Mouse (Mus musculus) forebrain, embryonic 12.5 days (tissue): ENCODE results near the gene Lgals4. TPM values are rescaled to one million over a fixed set of nuclear protein-coding genes. Genes with fewer than 3 reads are reported as not detected.

ENCODE experiments used
- ATAC-seq: fragments of 200-750 bp; cut with Nextera tagmentation; 2 replicates; pipeline ENCODE4 v1.8.0; 2017; ENCODE audit warnings: moderate TSS enrichment; ENCODE audit not compliant: low FRiP score
- H3K27ac ChIP-seq: fragments of 300-500 bp; sonication (generic); 2 replicates; pipeline ENCODE4 v1.5.1; 2016; ENCODE audit warnings: mild to moderate bottlenecking
- H3K27me3 ChIP-seq: fragments of 300-500 bp; sonication (generic); 2 replicates; pipeline ENCODE4 v1.6.1; 2016; ENCODE audit warnings: mild to moderate bottlenecking
- H3K36me3 ChIP-seq: fragments of 300-500 bp; sonication (generic); replicated peaks from 2 replicates; pipeline ENCODE4 v1.6.1; 2016; ENCODE audit warnings: mild to moderate bottlenecking
- H3K4me1 ChIP-seq: fragments of 300-500 bp; sonication (generic); 2 replicates; pipeline ENCODE4 v1.6.1; 2016
- H3K4me2 ChIP-seq: fragments of 300-500 bp; sonication (generic); 2 replicates; pipeline ENCODE4 v1.6.1; 2016; ENCODE audit warnings: mild to moderate bottlenecking, moderate library complexity
- H3K4me3 ChIP-seq: fragments of 300-500 bp; sonication (generic); replicated peaks from 2 replicates; pipeline ENCODE4 v1.5.1; 2016; ENCODE audit warnings: mild to moderate bottlenecking
- H3K9ac ChIP-seq: fragments of 300-500 bp; sonication (generic); 2 replicates; pipeline ENCODE4 v1.6.1; 2016; ENCODE audit warnings: mild to moderate bottlenecking
- H3K9me3 ChIP-seq: fragments of 300-500 bp; sonication (generic); 2 replicates; pipeline ENCODE4 v1.6.1; 2016
- WGBS: fragments of 180-500 bp; shearing (Covaris S2); methylation state at CpG from one replicate; pipeline ENCODE4 v1.1.7; 2016; 5-methylcytosine and 5-hydroxymethylcytosine counted together
- polyA plus RNA-seq: library from polyadenylated mRNA; unstranded; fragments of >200 nt; fragmentation: Nextera tagmentation; extraction: Ambion mirVana; gene quantifications from 2 replicates; pipeline ENCODE4 v1.2.1, GENCODE M21; 2016

The Lgals4 gene
- 1.7 and 2.8 TPM in 2 replicates for polyA plus RNA-seq

DNA sequence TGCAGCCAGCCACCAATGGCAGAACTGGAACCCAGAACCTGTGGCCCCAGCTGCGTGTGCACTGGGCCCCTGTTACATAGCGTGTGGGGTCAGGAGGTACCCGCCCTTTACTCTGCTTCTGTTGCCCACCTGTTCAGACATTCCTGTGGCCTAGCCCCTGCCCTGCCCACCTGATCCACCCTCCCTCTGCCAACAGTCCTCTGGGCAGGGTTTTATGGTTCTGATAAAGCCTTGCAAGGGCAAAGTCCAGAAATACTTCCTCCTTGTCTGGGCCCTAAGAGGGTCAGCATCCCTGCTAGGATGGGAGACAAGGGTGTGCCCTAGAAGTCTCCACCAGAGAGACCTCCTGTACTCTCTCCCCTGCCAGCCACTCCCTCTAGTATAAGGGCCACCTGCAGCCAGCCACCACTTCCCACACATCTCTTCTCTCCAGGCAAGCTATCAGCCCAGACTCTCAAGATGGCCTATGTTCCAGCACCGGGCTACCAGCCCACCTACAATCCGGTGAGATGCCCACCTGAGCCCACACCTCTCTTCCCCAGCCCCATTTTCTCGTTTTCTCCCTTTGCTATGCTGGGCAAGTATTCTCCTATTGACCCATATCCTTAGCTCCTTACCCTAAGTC, at the start of gene Lgals4:
Gene Lgals4, plus strand, starts transcription at position 132 of the 625 bp plus-strand sequence.
- H3K27me3 ChIP-seq, result no peaks in the 10 kb centered on the region
- WGBS, result 85% methylated on average over 6 of the region's 6 CpGs
- H3K36me3 ChIP-seq, result peaks cover 26% of the 10 kb centered on the region
- no peaks in the 10 kb centered on the region for H3K9me3 ChIP-seq
- no peaks in the 10 kb centered on the region for H3K4me1 ChIP-seq
- no peak within 1 kb of the TSS for H3K9ac ChIP-seq
- no peak within 1 kb of the TSS for H3K27ac ChIP-seq
- H3K4me3 ChIP-seq, result no peak within 1 kb of the TSS
- no peak for ATAC-seq
- H3K4me2 ChIP-seq, result no peak within 1 kb of the TSS

DNA sequence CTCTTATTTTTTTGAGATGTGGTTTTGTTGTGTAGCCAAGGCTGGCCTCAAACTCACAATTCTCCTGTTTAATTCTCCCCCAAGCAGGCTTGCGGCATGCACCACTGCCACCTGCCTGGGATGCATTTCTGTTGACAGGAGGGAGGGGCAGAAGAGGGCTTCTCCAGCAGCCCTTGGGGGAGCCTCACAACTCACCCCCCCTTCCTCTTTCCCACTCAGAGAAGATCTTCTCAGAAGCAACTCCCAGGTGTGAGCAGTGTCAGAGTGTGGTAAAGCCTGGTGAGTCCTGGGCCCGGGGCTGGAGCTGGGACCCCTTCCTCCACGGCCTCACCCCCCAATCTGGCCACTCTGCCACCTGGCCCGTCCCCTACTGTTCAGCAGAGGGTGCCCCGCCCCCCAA, 48.5 kb upstream of the Lgals4 start:
- Histone ChIP-seq H3K9me3 (no peaks in the 10 kb centered on the region), H3K4me2 (no peak overlapping the region), H3K4me1 (peaks cover 2% of the 10 kb centered on the region; the same call in 1 of the 2 replicates), H3K4me3 (no peak overlapping the region), H3K27ac (no peak overlapping the region), H3K36me3 (peaks cover 29% of the 10 kb centered on the region), H3K9ac (no peak overlapping the region), H3K27me3 (no peaks in the 10 kb centered on the region)
- ATAC-seq, result no peak
- WGBS, result 80% methylated on average over 5 of the region's 5 CpGs

DNA sequence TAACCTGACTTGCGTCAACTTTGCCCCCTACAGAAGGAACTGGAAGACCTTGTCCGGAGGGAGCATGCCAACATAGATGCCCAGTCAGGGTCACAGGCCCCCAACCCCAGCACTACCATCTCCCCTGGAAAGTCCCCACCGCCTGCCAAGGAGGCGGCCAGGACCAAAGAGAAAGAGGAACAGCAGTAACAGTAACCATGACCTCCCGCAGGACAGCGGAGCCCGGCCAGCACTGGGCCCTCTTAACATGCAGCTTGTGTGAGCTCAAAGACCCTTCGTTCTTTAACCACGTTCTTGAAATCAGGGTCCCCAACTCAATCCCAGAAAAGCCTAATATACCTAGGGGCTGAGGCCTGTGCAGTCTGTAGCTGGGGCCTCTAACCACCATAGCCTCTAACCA, 45.8 kb upstream of the Lgals4 start:
- Histone ChIP-seq H3K4me1 (no peaks in the 10 kb centered on the region), H3K4me2 (no peak overlapping the region), H3K27ac (no peak overlapping the region), H3K27me3 (no peaks in the 10 kb centered on the region), H3K9ac (no peak overlapping the region), H3K9me3 (no peaks in the 10 kb centered on the region), H3K4me3 (no peak overlapping the region), H3K36me3 (peaks cover 26% of the 10 kb centered on the region)
- no peak for ATAC-seq
- 92% methylated on average over 9 of the region's 9 CpGs for WGBS

DNA sequence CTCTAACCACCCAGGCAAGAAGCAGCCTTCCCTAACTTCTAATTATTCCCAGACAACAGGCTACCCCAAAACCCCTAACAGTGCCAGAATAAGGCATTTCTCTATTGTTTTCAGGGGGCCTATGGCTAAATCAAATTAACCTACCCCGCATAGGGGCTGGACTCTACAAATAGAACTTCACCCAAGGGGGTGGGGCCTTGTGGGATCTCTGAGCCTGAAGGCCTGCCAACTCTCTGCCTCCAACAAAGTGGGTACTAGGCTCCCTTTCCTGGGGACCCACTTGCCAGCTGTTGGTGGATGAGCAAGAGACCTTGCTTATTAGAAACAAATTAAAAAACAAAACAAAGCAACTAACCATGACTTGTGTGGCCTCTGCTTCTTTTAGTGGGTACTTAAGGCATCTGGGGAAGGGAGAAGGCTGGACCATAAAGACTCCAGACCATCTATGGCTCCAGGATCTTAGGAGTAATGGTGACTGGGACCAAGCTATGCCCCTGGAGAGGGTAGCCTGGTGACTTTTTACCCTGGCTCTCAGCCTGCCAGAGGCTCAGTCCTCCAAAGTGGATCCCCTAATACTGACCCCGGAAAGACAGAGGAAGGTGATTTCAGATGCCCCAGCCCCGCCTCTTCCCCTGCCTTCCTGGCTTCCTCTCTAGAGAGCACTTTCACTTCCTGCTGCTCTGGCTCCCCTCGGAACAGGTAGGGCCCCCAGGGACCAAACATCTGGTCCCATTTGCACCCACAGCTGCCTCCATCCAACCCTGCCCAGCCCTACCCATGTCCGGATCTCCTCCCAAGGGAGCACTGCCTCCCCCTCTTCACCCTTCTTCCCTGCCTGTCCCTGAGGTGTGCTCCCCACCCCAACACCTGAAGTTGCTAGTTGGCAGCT, 45.1 kb upstream of the Lgals4 start, which contains the start of gene Rinl:
Gene Rinl, plus strand, starts transcription at position 663 of the 889 bp plus-strand sequence.
- Histone ChIP-seq H3K27ac (no peak within 1 kb of the TSS), H3K4me3 (no peak within 1 kb of the TSS), H3K36me3 (peaks cover 23% of the 10 kb centered on the region), H3K4me1 (no peaks in the 10 kb centered on the region), H3K9me3 (no peaks in the 10 kb centered on the region), H3K9ac (no peak within 1 kb of the TSS), H3K4me2 (no peak within 1 kb of the TSS), H3K27me3 (no peaks in the 10 kb centered on the region)
- WGBS, result 75% methylated on average over 4 of the region's 5 CpGs
- no peak for ATAC-seq

DNA sequence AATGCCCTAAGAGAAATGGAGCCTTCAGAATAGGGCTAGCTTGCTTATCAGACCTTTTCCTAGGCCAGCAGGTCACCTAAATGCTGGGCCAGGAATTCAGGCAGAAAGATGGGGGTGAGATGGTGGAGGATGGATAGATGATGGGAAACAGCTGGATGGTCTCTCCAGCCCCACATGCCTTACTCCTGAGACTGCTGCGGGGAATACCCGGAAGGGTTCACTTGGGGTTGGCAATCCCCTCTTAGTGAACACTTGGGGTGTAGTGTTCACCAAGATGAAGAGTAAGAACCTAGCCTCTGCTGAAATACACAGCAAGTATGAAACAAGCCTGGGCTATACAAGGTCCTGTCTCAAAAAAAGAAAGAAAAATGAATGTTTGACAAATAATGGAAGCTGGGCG, 44.4 kb upstream of the Lgals4 start:
- H3K36me3 ChIP-seq, result peaks cover 23% of the 10 kb centered on the region
- ATAC-seq, result no peak
- WGBS, result 83% methylated on average over 3 of the region's 3 CpGs
- H3K27me3 ChIP-seq, result no peaks in the 10 kb centered on the region
- no peaks in the 10 kb centered on the region for H3K4me1 ChIP-seq
- no peaks in the 10 kb centered on the region for H3K9me3 ChIP-seq
- no peak overlapping the region for H3K27ac ChIP-seq
- no peak overlapping the region for H3K4me2 ChIP-seq
- H3K9ac ChIP-seq, result no peak overlapping the region
- H3K4me3 ChIP-seq, result no peak overlapping the region

DNA sequence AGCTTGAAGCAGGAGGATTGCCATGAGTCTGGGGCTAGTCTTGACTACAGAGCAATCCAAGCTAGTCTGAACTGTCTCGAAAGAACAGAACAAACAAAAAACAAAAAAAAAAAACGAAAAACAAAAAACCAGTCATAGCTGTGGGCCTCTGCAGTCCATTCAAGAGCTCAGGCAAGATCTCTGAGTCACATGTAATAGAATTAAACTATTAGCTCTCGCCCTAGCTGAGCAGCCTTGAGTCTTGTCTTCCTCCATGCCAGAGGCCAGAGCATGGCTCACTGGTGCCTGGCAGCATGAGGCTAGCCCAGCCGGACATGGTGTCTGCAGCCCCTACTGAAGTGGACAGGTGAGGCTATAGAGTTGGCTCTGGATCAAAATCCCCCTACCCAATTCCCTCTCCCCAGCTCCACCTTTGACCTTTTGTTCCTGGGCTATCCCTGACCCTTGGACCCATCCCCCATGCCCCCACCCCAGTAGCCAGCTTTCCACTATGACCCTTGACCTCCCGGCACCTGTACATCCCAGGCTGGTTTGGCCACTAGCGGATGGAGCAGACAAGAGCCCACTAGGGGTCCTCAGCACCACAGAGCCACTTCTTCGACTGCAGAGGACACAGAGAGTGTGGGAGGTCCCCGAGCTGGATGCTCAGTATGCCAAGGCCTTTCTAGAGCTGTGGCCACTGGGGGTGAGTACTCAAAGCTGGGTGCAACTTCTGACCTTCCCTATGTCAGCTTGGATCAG, 43.4 kb upstream of the Lgals4 start:
- Histone ChIP-seq H3K36me3 (peaks cover 22% of the 10 kb centered on the region), H3K27ac (no peak overlapping the region), H3K4me2 (no peak overlapping the region), H3K9me3 (no peaks in the 10 kb centered on the region), H3K4me1 (no peaks in the 10 kb centered on the region), H3K4me3 (no peak overlapping the region), H3K9ac (no peak overlapping the region), H3K27me3 (peaks cover 3% of the 10 kb centered on the region; the same call in 1 of the 2 replicates)
- no peak for ATAC-seq
- 51% methylated on average over 8 of the region's 8 CpGs for WGBS

DNA sequence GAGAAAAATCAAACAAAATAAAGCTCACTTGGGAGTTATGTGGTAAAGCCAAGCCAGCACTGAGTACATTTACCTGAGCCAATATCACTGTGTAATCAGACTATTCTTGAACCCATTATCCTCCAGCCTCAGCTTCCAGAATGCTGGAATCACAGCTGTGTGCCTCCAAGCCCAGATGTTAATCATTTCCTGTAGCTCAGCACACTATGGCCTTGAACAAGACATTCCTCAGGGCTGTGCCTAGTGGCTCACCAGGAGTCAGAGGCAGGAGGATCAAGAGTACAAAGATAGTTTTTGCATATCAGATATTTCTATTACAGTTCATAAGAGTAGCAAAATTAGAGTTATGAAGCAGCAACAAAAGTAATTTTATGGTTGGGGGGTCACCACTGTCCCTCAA, 41.9 kb upstream of the Lgals4 start:
- Histone ChIP-seq H3K4me1 (peaks cover 5% of the 10 kb centered on the region; the same call in 1 of the 2 replicates), H3K4me2 (no peak overlapping the region), H3K27ac (no peak overlapping the region), H3K36me3 (peaks cover 9% of the 10 kb centered on the region; the same call in 1 of the 2 replicates), H3K4me3 (no peak overlapping the region), H3K9ac (no peak overlapping the region), H3K9me3 (no peaks in the 10 kb centered on the region), H3K27me3 (peaks cover 3% of the 10 kb centered on the region; the same call in 1 of the 2 replicates)
- ATAC-seq, result no peak

DNA sequence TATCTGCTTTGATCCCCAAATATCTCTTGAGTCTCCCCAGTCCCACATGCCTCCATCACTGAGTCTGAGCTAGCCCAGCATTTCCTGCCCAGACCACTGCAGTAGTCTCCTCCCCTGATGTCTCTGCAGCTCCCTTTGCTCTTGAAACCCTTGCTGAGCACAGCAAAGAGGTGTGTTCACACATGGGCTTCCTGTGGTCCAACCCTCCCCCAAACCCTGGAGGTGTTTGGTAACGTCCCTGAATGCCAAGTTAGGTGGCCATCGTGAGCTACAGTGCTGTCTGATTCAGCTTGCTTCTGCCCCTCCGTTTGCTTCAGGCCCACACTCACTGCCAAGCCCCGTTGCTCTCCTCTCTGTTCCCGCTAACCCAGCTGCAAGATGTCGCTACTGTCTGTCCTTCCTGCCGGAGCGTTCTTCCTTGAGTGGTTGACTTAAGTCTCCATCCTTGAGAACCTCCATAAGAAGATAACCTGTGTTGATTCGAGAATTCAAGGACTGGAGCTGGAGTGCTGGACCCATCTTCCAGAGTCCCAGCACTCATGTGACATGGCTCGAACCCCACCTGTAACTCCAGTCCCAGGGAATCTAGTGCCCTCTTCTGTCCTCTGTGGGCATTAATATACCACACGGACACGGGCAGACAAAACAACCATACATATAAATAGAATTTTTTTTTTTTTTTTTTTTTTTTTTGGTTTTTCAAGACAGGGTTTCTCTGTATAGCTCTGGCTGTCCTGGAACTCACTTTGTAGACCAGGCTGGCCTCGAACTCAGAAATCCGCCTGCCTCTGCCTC, 41.1 kb upstream of the Lgals4 start:
- WGBS, result 84% methylated on average over 14 of the region's 14 CpGs
- Histone ChIP-seq H3K9ac (no peak overlapping the region), H3K27ac (no peak overlapping the region), H3K4me2 (no peak overlapping the region), H3K9me3 (no peaks in the 10 kb centered on the region), H3K4me1 (peaks cover 8% of the 10 kb centered on the region; the same call in 1 of the 2 replicates), H3K27me3 (peaks cover 3% of the 10 kb centered on the region; the same call in 1 of the 2 replicates), H3K36me3 (peaks cover 4% of the 10 kb centered on the region; the same call in 1 of the 2 replicates), H3K4me3 (no peak overlapping the region)
- no peak for ATAC-seq

DNA sequence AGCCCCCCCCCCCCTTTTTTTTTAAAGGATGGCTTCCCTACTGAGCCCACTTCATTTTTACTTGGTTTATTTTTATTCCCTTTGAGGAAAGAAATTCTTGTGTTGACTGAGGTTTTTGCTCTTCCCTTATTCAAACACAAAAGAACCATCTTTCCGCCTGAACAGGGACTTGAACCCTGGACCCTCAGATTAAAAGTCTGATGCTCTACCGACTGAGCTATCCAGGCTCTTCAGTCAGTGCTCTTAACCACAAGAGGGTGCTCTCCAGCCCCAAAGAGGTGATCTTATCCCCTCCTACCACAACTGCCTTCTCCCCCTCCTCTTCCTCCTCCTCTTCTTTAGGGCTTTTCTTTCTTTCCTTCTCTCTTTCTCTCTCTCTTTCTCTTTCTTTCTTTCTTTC, 39.8 kb upstream of the Lgals4 start:
- no peak for ATAC-seq
- Histone ChIP-seq H3K4me3 (no peak overlapping the region), H3K4me2 (no peak overlapping the region), H3K9me3 (no peaks in the 10 kb centered on the region), H3K36me3 (no peaks in the 10 kb centered on the region), H3K27me3 (peaks cover 3% of the 10 kb centered on the region; the same call in 1 of the 2 replicates), H3K4me1 (peaks cover 8% of the 10 kb centered on the region; the same call in 1 of the 2 replicates), H3K27ac (no peak overlapping the region), H3K9ac (no peak overlapping the region)
- WGBS, result 29% methylated on average over 2 of the region's 2 CpGs

DNA sequence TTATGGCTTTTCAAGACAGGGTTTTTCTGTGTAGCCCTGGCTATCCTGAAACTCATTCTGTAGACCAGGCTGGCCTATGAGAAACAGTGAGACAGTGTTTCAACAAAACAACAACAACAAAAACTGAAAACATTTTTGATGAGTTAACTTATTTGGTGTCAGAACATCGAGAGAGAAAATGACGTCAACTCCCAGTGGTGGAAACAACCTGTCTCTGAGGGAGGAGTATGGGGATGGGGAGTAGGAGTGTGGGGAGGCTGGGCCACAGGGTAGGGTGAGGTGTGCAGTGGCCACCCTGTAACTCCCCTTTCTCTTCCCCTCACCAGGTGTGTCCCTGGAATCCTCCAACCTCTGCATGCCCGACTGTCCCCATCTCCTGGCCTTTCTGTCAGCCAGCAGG, 39.2 kb upstream of the Lgals4 start:
- peaks cover 3% of the 10 kb centered on the region; the same call in 1 of the 2 replicates for H3K27me3 ChIP-seq
- no peaks in the 10 kb centered on the region for H3K9me3 ChIP-seq
- peaks cover 8% of the 10 kb centered on the region; the same call in 1 of the 2 replicates for H3K4me1 ChIP-seq
- no peak for ATAC-seq
- H3K4me2 ChIP-seq, result no peak overlapping the region
- 90% methylated on average over 3 of the region's 3 CpGs for WGBS
- no peak overlapping the region for H3K27ac ChIP-seq
- H3K9ac ChIP-seq, result no peak overlapping the region
- no peak overlapping the region for H3K4me3 ChIP-seq
- H3K36me3 ChIP-seq, result no peaks in the 10 kb centered on the region

DNA sequence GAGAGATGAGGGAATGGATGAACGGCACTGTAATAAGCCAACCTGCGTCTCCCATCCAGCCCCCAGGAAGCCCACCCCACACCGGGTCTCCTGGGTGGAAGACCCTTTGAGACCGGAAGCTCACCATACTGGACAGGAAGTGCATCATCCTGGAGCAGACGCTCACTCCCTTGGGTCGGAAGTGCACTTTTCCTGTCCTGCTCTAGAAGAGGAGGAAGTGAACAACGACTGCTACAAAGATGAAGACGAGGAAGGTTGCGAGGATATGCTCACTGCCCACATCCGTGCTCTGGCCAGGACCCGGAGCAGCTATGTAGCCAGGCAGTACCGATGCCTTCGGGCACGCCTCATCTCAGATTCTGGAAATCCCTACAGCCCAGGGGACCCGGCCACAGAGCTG, 37.8 kb upstream of the Lgals4 start:
- H3K4me2 ChIP-seq, result no peak overlapping the region
- no peak overlapping the region for H3K9ac ChIP-seq
- H3K27me3 ChIP-seq, result peaks cover 3% of the 10 kb centered on the region; the same call in 1 of the 2 replicates
- no peak for ATAC-seq
- no peaks in the 10 kb centered on the region for H3K36me3 ChIP-seq
- WGBS, result 84% methylated on average over 15 of the region's 15 CpGs
- H3K27ac ChIP-seq, result no peak overlapping the region
- no peaks in the 10 kb centered on the region for H3K9me3 ChIP-seq
- peaks cover 8% of the 10 kb centered on the region; the same call in 1 of the 2 replicates for H3K4me1 ChIP-seq
- no peak overlapping the region for H3K4me3 ChIP-seq
